Mouse (Mus musculus): ENCODE data around the gene Adssl1.

Adssl1 gene

GRCm38 (mm10) chr12:112619686-112620353, at the start of gene Adssl1:
Gene Adssl1 (plus strand): TSS chr12:112620045.
- peak; percentile 79 for DNase-seq

GRCm38 (mm10) chr12:112570160-112570559, 49.7 kb upstream of the Adssl1 start:
- no peak for DNase-seq

GRCm38 (mm10) chr12:112571064-112571463, 48.8 kb upstream of the Adssl1 start:
- DNase-seq, result no peak

- DNase-seq, result no peak
Measured at GRCm38 (mm10) chr12:112575274-112575986, 44.4 kb upstream of the Adssl1 start.

GRCm38 (mm10) chr12:112576341-112576740, 43.5 kb upstream of the Adssl1 start:
- DNase-seq, result peak; percentile 69

GRCm38 (mm10) chr12:112576749-112577148, 43.1 kb upstream of the Adssl1 start:
- peak; percentile 47 for DNase-seq

- no peak for DNase-seq
Measured at GRCm38 (mm10) chr12:112578296-112579090, 41.4 kb upstream of the Adssl1 start.

GRCm38 (mm10) chr12:112579430-112579829, 40.4 kb upstream of the Adssl1 start:
- DNase-seq, result no peak

GRCm38 (mm10) chr12:112579926-112580325, 39.9 kb upstream of the Adssl1 start:
- no peak for DNase-seq

GRCm38 (mm10) chr12:112581113-112581512, 38.7 kb upstream of the Adssl1 start:
- no peak for DNase-seq

GRCm38 (mm10) chr12:112584954-112585353, 34.9 kb upstream of the Adssl1 start:
- no peak for DNase-seq

GRCm38 (mm10) chr12:112585924-112586538, 33.8 kb upstream of the Adssl1 start:
- DNase-seq, result peak; percentile 7

- peak; percentile 15 for DNase-seq
Measured at GRCm38 (mm10) chr12:112587125-112588124, 32.4 kb upstream of the Adssl1 start.

- DNase-seq, result peak; percentile 91
Measured at GRCm38 (mm10) chr12:112588426-112589256, 31.2 kb upstream of the Adssl1 start, which contains the start of gene Inf2. Gene Inf2 (plus strand): TSS chr12:112588784.

- peak; percentile 21 for DNase-seq
Measured at GRCm38 (mm10) chr12:112589491-112590191, 30.2 kb upstream of the Adssl1 start.

- DNase-seq, result peak; percentile 23
Measured at GRCm38 (mm10) chr12:112590566-112591239, 29.1 kb upstream of the Adssl1 start.

GRCm38 (mm10) chr12:112591240-112591639, 28.6 kb upstream of the Adssl1 start:
- DNase-seq, result no peak

GRCm38 (mm10) chr12:112591730-112592129, 28.1 kb upstream of the Adssl1 start:
- DNase-seq, result peak; percentile 14

- DNase-seq, result peak; percentile 57
Measured at GRCm38 (mm10) chr12:112592985-112593734, 26.7 kb upstream of the Adssl1 start.
